Mouse (Mus musculus) heart, adult 18-20 months (tissue): ENCODE measurements around the gene Slc30a7. TPM values are rescaled to one million over a fixed set of nuclear protein-coding genes. Genes with fewer than 3 reads are reported as not detected.
"Not testable (repeated sequence)": the region's sequence is repeated elsewhere in the genome, so short reads cannot be mapped to it uniquely, and the experiment has no call there.

ENCODE experiments used
- DNase-seq, 2 experiments: peaks; one replicate each; pipeline ENCODE4 v3.0.0; 2021 to 2022; ENCODE audit warnings: mixed read lengths in 1 of 2
- total RNA-seq, 2 experiments: library from RNA; stranded (reverse); gene quantifications; 2 replicates each; pipeline ENCODE4 v1.2.3; 2021

Gene Slc30a7
- total RNA-seq, 2 experiments from 2014 or later: 10.2 to 11.4 TPM

DNA sequence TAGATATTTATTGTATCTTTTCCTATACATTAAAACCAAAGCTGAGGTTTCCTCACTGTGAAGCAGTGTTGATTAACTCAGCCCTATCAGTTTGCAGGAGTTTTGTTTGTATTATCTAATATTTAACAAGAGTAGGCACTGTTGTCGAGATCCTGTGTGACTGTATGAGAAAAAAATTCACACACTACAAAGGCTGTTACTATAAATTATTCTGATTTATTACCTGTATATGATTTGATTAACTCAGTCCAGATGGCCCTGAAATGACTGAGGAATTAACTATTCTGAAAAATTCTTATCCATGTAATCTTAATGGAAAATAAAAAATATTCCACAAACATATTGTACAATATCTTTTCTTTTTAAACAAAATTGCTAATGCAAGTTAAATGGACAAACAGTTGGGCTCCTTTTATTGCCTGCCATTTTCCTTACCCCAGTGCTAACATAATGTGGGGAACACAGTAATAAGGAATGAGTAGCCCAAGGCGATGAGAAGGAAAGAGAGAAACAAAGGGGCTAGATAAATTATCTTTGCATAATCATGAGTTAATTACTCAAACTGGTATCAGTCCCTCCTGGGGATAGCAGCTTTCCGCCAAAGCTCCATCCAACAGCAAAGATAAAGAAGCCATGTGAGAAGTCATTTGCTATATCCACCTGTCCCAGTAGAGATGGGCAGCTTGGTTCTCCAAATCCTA is 57.8 kb downstream of the Slc30a7 start:
- DNase-seq: no peak

DNA sequence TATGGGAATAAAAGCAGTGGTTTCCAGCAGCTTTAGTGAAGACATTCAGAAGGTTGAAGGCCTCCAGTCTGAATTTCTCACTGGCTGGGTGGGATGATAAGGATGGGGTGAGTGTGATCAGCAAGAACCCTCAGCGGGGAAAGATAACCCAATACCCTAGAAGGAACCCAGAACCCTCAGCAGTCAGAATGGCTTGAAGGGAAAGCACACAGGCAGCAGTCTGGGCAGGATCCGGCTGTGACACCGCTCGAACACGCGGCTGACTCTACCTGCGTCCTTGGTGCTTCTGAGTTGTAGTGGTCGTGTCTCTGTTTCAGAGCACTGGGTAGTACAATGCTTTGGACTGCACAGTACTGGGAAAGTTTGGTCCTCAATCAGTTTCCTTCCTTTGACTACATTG is 60.9 kb downstream of the Slc30a7 start:
- DNase-seq: no peak

DNA sequence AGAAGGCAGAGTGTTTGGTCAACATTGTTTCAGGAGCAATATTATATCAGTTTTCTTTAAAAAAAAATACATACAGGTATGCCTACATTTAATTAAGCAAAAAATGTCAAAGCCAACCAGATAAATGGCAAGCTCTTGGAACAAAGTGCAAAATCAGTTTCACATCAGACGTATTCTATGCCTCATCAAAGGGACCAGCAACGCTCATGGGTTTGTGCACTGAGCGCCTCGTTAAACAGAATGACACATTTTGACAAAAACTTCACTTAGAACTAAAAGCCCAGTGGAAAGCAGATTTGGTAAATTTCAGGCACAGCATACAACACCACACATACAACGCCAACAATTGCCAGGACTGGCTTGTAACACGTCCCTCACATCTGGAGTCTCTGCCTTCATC is 62.8 kb downstream of the Slc30a7 start:
- DNase-seq: no peak

DNA sequence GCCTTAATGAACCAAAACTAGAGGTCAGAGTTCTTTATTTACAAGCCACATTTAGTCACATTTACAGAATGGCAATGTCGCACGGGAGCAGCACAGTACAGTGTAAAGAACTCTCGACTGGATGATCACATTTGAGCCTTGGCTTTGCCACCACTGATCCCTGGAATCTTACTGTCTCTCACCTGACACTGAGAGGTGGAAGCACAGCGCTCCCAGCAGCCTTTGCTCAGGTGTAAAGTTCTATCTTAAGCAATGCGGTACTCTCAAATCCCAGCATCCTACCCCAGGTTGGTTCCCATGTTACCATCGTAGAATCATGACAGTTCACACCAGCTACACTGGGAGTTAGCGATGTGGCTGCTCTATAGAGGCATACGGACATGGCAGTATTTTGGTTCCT is 65.7 kb downstream of the Slc30a7 start:
- DNase-seq: no peak

DNA sequence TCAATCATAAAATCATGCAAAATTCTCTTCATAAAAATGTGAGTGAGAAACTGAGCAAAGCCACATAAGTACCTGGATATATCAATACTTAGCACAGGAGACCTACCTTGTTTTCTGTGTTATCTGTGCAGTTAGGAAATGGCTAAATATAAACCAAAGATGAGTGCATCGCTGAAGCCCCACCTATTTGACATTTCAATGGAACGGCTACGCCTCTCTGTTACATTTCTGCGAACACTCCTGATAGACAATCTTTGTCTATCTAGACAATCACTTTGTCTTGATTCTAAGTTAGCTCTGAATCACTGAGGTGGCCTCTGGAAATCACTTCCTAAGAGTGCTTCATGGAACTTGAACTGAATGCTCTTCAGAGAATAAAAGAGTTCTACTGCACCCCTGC is 66.7 kb downstream of the Slc30a7 start:
- DNase-seq: no peak

DNA sequence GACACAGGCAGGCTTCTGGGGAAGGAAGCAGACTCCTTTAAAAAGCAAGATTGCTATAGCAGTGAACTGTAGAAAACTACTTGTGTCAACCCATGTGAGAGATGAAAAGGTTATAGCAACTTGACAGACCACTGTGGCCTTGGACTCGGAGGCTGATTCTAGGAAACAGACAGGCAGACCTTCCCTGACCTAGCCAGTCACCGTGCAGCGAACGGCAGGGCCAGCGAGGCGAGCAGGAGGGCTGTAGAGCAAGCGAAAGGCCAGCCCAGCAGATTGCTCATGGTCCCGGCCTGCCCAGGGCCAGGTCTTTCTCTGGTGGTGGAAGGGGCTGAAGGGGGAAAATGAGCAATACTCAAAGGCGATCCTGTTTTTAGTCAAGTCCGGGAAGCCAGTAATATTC is 69.4 kb downstream of the Slc30a7 start:
- DNase-seq: no peak

DNA sequence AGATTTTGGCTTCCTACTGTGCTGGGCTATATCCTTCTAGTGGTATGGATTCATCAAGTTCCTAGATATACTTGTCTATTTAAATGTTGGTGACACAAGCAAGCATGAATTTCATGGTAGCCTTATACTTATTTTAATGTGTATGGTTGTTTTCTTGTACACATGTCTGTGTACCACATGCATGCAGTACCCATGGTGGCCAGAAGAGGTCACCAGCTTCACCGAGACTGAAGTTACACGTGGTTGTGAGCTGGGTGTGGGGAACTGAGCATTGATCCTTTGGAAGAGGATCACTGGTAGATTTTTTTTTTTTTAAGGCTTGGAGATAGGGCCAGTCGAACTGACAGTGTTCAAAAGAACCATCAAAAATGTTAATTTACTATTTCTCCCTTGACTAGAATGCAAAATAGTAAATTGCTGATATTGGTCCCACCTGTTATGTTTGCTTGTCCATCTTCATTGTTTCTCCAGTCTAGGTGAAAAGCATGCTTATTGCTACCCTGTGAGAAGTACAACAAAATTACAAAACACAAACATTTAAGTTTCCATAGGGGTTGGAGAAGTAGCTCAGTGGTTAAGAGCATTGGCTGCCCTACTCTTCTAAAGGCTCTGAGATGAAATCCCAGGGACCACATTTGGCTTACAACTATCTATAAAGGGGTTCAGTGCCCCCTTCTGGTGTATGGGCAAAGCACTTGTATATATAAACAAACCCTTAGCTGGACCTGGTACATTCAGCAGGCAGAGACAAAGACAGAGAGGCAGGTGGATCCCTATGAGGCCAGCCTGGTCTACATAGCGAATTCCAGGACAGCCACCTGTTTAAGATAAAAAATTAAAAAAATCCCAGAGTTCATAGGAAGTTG is 70.2 kb downstream of the Slc30a7 start:
- DNase-seq: peak; percentile 36 to 75

DNA sequence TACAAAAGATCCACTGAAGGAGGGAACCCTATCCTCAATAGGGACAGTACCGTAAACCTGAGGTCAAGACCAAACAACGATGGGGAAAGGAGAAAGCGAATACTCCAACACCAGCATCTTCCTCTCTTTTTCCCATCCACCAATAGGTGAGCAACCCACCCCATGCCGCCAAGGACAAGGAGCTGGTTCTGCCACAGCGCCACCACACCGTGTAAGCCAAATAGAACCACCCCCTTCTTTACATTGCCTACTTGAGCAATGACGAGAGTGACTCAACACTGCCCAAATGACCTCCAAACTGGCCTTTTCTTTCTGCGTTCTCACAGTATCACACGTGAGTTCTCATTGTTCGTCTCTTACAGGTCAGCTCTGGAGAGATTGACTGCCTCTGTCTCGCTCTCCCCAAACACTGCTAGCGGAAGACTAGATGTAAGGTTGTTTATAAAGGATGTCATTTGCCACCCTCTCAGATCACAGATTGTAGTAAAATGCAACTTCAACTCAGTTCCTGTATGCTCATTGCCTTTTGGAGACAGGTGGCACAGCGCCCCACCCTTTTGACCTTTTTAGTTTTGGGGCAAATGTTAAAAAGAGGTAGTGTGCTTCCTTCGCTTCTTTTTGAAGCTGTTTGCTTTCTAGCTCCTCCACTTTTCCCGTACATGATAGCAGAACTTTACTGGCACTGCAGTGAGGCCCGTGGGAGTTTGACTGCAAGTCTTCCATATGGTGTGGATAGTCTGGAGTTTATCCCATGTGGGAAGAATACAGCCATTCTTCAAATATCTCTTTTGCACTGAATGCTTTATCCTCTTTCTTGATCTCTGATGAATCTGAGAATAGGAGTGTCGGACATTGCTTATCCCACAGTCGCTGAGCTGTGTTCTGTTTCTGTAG is 73.7 kb downstream of the Slc30a7 start:
- no peak for DNase-seq

DNA sequence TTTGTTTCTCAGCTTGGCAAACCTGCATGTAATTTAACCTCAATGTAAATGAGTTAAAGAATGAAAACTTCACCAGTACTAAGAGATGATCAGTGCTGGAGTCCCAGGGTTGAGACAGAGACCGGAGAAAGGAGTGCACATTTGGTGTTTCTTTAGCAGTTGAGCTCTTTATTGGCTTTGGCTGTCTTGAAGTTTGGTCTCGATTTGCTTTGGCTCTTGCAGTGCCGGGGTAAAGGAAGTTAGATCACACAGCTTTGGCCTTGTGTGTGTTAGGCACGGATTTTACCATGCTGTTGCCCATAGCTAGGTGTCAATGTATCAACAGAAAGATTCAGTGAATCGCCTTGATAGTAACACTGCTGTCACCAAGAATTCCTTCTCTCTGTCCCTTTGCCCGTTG is 75.5 kb downstream of the Slc30a7 start:
- DNase-seq: no peak

DNA sequence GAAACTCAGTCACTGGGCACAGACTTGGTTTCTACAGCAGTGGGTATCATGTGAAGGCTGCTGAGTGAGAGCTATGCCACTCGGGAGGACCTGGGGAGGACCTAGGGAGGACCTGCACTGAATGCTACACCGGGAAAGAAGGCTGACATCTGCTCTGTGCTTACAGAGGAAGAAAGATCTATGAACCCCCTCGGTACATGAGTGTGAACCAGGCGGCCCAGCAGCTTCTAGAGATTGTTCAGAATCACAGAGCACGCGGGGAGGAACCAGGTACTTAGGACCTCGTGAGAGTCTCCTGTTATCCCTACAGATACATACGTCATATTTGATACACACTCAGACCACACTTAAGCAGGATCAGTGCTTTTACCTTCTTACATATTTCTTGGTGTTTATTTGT is 80.7 kb downstream of the Slc30a7 start:
- DNase-seq: no peak

DNA sequence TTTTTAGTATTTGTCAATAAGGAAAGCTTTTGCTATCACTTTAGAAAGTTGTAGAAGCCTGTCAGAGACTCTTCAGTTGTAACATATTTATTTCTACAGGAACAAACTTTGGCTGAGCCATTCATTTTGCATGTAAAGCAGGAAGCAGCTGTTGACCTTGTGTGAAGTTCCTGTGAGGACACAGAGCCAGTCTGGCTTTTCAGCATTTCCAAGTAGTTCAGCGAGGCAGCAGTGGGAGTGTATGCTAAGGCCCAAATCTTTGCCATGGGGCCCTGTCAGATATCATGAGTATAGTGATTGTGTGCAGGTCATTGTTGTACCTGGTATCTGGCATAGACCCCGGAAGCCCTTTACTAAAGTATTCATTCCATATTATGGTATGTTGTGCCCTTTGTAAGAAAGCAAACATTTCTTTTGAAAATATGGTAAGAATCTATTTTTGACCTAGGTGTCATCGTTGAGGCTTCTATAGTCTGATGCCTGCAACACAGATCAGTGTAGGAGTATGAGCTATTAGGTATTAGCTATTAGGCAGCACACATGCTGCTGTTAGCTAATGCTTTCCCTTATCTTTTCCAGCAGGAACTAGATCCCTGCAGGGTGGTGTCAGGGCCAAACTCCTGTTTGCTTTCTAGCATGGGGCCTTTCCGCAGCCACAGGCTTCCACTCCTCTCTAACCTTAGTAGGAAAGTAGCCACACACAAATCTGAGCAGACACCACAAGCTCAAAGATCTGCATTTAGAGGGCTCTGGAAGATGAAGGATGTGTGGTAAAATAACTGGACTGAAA is 82.6 kb downstream of the Slc30a7 start:
- peak in 1 of 2 experiments; percentile 33 for DNase-seq

DNA sequence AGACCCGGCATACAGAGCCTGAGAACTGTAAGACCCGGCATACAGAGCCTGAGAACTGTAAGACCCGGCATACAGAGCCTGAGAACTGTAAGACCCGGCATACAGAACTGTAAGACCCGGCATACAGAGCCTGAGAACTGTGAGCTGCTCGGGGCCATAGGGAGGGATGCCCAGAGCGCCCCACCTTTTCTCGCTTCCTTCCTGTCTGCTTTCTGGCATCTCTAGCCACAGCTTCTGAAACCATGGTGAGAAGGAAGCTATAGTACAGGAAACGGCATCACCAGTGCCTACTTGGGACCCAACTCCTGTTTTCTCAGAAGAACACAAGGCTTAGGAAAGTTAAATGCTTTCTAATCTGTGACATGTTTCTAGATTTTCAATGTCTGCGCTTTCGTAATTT is 99.8 kb downstream of the Slc30a7 start:
- not testable (repeated sequence) for DNase-seq

DNA sequence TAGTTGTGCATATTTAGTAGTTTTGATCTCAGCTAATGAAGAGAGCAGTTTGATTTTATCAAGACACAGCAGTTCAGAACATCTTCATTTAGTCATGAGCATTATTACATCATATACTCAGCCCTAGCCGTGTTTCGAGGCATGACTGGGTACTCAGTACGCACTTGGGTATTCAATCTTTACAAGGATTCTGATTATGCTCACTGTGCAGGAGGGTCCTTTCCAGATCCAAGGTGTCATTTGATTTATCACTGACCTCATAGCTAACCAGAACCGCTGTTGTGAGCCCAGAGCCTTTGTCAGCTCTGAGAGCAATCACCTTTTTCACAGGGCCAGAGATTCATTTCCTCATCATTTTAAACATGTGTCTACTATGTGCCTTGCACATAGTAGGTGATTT is 101.6 kb downstream of the Slc30a7 start:
- no peak for DNase-seq

DNA sequence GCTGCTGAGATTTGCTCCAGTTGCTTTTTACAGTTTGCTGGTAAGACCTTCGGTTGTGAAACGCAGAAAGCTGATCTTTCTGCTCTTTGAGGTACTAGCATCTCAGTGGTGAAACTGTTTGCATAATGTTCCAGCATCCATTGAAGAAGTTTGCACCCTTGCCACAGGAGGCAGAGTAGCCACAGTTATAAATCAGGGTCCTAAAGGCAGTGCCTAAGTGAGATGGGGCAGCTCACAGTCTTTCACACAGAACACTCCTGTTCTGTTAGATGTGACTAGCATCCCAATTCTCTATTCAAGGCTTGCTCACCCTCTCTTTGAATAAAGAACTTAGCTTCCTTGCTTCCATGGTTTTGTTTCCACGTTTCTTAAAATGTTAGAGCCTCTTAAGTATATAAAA is 102.1 kb downstream of the Slc30a7 start:
- DNase-seq: no peak

DNA sequence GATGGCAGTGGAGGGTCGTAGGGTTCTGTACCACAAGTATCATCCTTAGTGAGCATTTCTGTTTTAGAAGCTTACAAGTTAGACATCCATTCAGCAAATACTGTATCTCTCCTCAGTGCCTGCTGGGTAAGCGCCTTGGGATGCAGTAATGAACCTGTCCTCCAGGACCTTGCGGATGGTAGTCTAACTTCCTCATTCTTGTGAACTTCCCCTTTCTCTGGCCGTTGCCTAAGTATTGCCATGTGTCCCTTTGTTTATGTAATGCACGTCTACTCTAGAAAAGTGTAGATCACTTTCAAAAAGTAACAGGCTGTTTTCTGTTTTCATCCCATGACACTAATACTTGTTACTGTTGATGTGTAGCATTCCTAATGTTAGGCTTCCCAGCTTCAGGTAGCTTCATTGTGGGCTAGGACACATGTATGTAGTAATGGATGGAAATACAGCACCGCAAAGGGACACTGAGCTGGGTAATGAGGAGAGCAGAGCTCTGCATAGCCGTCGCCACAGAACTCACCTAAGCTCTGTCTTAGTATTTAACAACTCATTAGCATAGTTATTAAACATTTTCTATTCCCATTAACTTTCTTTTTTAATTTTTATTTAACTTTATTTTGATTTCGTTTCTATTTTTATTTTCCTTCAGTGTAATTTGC is 104.8 kb downstream of the Slc30a7 start:
- peak in 1 of 2 experiments; percentile 11 for DNase-seq

DNA sequence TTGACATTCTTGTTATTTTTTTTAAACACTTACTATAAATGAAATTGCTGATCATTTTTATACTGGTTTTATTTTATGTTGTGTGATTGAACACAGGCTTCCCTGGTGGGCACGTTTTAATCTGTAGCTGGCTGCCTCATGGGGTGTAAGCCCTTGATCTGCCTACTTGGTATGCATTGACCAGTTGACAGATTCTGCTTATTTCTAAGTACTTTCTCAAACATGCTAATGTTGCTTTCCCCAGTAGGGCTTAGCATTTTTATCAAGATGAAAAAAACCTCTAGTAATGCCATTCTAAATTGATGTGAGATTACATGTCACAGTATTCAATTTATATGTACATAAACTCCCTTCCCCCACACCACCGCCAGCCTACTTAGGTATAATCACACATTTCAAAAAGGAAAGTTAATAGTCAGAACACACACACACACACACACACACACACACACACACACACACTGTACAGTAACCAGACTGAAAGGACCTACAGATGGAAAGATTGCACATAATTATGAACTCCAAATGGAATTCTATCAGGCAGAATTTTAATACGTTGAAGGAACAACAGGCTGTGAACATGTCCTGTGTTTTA is 108.8 kb downstream of the Slc30a7 start:
- no peak for DNase-seq

DNA sequence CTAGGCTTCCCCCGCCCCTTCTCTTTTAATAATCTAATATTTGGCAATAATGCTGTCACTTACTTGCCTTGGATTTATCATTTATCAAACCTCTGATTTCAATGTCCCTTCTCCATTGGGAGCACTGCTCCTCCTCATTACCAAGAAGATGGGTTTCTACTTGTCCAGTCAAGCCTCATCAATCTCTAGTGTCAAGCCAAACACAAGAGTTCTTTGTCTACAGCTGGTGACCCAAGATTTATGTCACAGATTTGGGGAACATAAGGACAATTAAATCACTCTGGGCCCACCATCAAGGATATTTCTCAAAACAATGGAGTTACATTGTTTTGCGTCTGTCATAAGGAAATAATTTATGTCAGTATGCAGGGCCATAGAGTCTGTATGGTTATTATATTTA is 114.0 kb downstream of the Slc30a7 start:
- no peak for DNase-seq

DNA sequence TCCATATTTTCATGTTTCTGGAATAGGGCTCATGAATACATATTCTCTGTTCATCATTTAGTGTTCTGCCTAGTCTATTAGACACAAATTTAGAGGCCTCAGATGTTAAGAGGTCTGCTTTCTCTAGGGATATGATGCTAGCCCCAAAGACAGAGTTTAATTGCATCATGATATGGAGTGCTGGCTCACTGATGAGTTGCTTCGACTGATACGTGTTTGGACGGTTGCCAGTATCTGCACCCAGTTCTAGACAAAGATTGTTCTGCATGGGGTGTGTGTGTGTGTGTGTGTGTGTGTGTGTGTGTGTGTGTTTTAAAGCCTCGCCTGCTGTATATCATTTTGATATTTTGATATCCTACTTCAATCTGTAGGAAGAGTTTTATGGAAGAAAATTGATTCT is 114.9 kb downstream of the Slc30a7 start:
- DNase-seq: no peak
